ENCODE assay signal across 32 mouse cellular contexts in the genomic region with DNA sequence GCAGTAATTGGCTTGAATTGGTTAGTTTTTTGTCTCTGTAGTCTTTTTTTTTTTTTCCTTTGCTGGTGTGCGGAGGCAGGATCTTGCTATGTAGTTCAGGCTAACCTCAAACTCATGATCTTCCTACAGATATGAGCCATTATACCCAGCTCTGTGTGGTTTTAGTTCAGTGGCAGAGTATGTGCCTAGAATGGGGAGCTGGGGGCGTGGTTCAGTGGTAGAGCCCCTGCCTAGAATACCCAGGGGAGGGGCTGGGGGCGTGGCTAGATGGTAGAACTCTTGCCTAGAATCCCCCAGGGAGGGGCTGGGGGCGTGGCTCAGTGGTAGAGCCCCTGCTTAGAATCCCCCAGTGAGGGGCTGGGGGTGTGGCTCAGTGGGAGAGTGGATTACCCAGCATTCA. TPM values are rescaled to one million over a fixed set of nuclear protein-coding genes. Genes with fewer than 3 reads are reported as not detected.
DNase-seq lines count a peak whose midpoint lies in the region; TF ChIP-seq lines count a peak whose summit lies in the region.
"Had no signal": no experiment of that assay in that cellular context is flagged by ENCODE, and none has a peak within 500 bp of the region (broad histone marks: within the 10 kb centered on the region; RNA-seq: fewer than 3 reads in every experiment).

No protein-coding gene starts in this region.

- H3K9me3 ChIP-seq in MEL (replicated peaks; ENCODE audit: insufficient read depth, low read length), result no peaks in the 10 kb centered on the region
- H3K9me3 ChIP-seq: embryonic facial prominence, embryonic 12.5 days; forebrain, embryonic 10.5 days; forebrain, embryonic 15.5 days; heart, embryonic 10.5 days; heart, embryonic 15.5 days; hindbrain, embryonic 13.5 days; midbrain, embryonic 13.5 days had no signal

- peaks cover 0 to 9% of the 10 kb centered on the region in 2 experiments; a peak in 2 of 4 replicates for H3K4me1 ChIP-seq in MEL (ENCODE audit: control insufficient read depth in 1 of 2, insufficient read depth in 2 of 2, low read length in 2 of 2)

- no peaks in the 10 kb centered on the region for H3K79me2 ChIP-seq in MEL (ENCODE audit: control insufficient read depth, insufficient read depth, low read length, poor library complexity)

- no peak overlapping the region for H3K4me3 ChIP-seq in MEL (ENCODE audit: control insufficient read depth in 1 of 2, insufficient read depth in 1 of 2, low read depth in 2 of 2, low read length in 2 of 2)
- H3K4me3 ChIP-seq: embryonic facial prominence, embryonic 12.5 days; forebrain, embryonic 10.5 days; forebrain, embryonic 15.5 days; heart, embryonic 10.5 days; heart, embryonic 15.5 days; hindbrain, embryonic 13.5 days; midbrain, embryonic 13.5 days had no signal

- H3K27me3 ChIP-seq in MEL (ENCODE audit: control insufficient read depth in 1 of 2, insufficient read depth in 2 of 2, low read length in 2 of 2), result no peaks in the 10 kb centered on the region; a peak in 1 of 4 replicates
- H3K27me3 ChIP-seq: embryonic facial prominence, embryonic 12.5 days; forebrain, embryonic 15.5 days; heart, embryonic 15.5 days had no signal

- H3K9ac ChIP-seq in MEL (ENCODE audit: control insufficient read depth, low read depth, low read length, poor library complexity, severe bottlenecking), result no peak overlapping the region
- H3K9ac ChIP-seq: embryonic facial prominence, embryonic 12.5 days; forebrain, embryonic 15.5 days; heart, embryonic 15.5 days; hindbrain, embryonic 13.5 days; liver, embryonic 14.5 days; midbrain, embryonic 13.5 days had no signal

- H3K27ac ChIP-seq in MEL (ENCODE audit: control insufficient read depth, low read depth, low read length), result no peak overlapping the region
- H3K27ac ChIP-seq: embryonic facial prominence, embryonic 12.5 days; forebrain, embryonic 10.5 days; forebrain, embryonic 15.5 days; heart, embryonic 10.5 days; heart, embryonic 15.5 days; hindbrain, embryonic 13.5 days; liver, embryonic 14.5 days; macrophage; midbrain, embryonic 13.5 days had no signal

- no peak for TF ChIP-seq POLR2A in MEL (IDR thresholded peaks at IDR 0.05; ENCODE audit: control insufficient read depth in 1 of 2, insufficient read depth in 1 of 2, low read depth in 1 of 2, low read length in 2 of 2, poor library complexity in 1 of 2)

- peak; percentile 78 for DNase-seq in CD4-positive helper T cell, adult 2 months (ENCODE audit: low read depth, low spot score)
- peak; percentile 48 for DNase-seq in MEL (ENCODE audit: low read depth, low spot score)
- peak; percentile 72 for DNase-seq in induced T-regulatory cell, adult 2 months (ENCODE audit: low read depth)
- peak; percentile 48 for DNase-seq in thymus, postnatal 4 days
- no peak for DNase-seq in embryo, embryonic 9.5 days (ENCODE audit: extremely low spot score)
- no peak for DNase-seq in right cerebral cortex, adult 2 months (ENCODE audit: low spot score in 2 of 2)
- DNase-seq: adrenal gland, postnatal 36 days; cerebellum, adult 2 months; cerebellum, postnatal 14 days; gastrocnemius, postnatal 25 days; heart, adult 11 months; heart, postnatal 36 days; kidney, adult 9 months; kidney, postnatal 10 days; layer of hippocampus, postnatal 36 days; liver; lung, adult 2 months; lung, postnatal 10 days; spleen, adult 18-20 months had no signal

- no peak for TF ChIP-seq RAD21 in MEL (IDR thresholded peaks at IDR 0.05; ENCODE audit: low read depth, low read length)

- TF ChIP-seq EP300 in MEL (IDR thresholded peaks at IDR 0.05; ENCODE audit: low read depth in 1 of 2, low read length in 2 of 2), result no peak

- H3K36me3 ChIP-seq in MEL (ENCODE audit: control insufficient read depth in 1 of 2, insufficient read depth in 2 of 2, low read length in 2 of 2), result 0 out of 4 replicates have a peak, but pooled peaks cover 0 to 2% of the 10 kb centered on the region in 2 experiments
- H3K36me3 ChIP-seq: embryonic facial prominence, embryonic 12.5 days; forebrain, embryonic 10.5 days; forebrain, embryonic 15.5 days; heart, embryonic 15.5 days; hindbrain, embryonic 13.5 days; midbrain, embryonic 13.5 days had no signal

- TF ChIP-seq CTCF in MEL (IDR thresholded peaks at IDR 0.05 in 2 of 3, conservative IDR thresholded peaks at IDR 0.05 in 1 of 3; ENCODE audit: control insufficient read depth in 1 of 3, insufficient read depth in 1 of 3, low read depth in 2 of 3, low read length in 3 of 3, poor library complexity in 1 of 3, severe bottlenecking in 1 of 3), result no peak

TF ChIP-seq in MEL, 35 proteins besides CTCF, POLR2A, EP300 and RAD21:
- TF ChIP-seq CHD1 (IDR thresholded peaks at IDR 0.05; ENCODE audit: low read depth, low read length) (no peak), ZNF384 (IDR thresholded peaks at IDR 0.05; ENCODE audit: low read depth, low read length) (0 out of 2 replicates have a peak, but pooled peaks have one; percentile 35)

RNA-seq across cellular contexts. Expression of gene Serpine1, which starts 3.4 kb away (rescaled TPM):
- 0.04 and 0.13 TPM in 2 replicates for total RNA-seq in MEL (2012; rRNA removed)
- under 1 TPM in 1 of 2 experiments, not detected in 1; 0.11 TPM for polyA plus RNA-seq in MEL (2012; ENCODE audit: insufficient read depth in 1 of 2, insufficient read length in 2 of 2, low read depth in 1 of 2, low replicate concordance in 2 of 2, missing spikeins in 1 of 2)
- total RNA-seq: neutrophil, adult 5-6 weeks had no signal
- polyA plus RNA-seq: neural tube, embryonic 11.5 days had no signal

RNA-seq across cellular contexts. Expression of gene Ap1s1, which starts 22.8 kb away (rescaled TPM):
- total RNA-seq in MEL (2012; rRNA removed), result 137 and 154 TPM in 2 replicates
- polyA plus RNA-seq in MEL (2012; ENCODE audit: insufficient read depth in 1 of 2, insufficient read length in 2 of 2, low read depth in 1 of 2, low replicate concordance in 2 of 2, missing spikeins in 1 of 2), result 100 to 1,000 TPM; 211 to 218 TPM

RNA-seq across cellular contexts. Expression of gene Vgf, which starts 42.5 kb away (rescaled TPM):
- total RNA-seq in MEL (2012; rRNA removed), result 0.42 and 0.52 TPM in 2 replicates
- polyA plus RNA-seq in MEL (2012; ENCODE audit: insufficient read depth in 1 of 2, insufficient read length in 2 of 2, low read depth in 1 of 2, low replicate concordance in 2 of 2, missing spikeins in 1 of 2), result 1 to 10 TPM in 1 of 2 experiments, not detected in 1; 1.4 TPM
- total RNA-seq: gastrocnemius, adult 18-20 months; gastrocnemius, postnatal 25 days; neutrophil, adult 5-6 weeks had no signal
- polyA plus RNA-seq: heart, embryonic 10.5 days; heart, embryonic 15.5 days; limb, embryonic 11.5 days; lung, adult 2 months; macrophage had no signal

RNA-seq across cellular contexts. Expression of gene Trim56, which starts 47.3 kb away (rescaled TPM):
- total RNA-seq in MEL (2012; rRNA removed), result 19.7 and 21.8 TPM in 2 replicates
- polyA plus RNA-seq in MEL (2012; ENCODE audit: insufficient read depth in 1 of 2, insufficient read length in 2 of 2, low read depth in 1 of 2, low replicate concordance in 2 of 2, missing spikeins in 1 of 2), result 10 to 100 TPM; 22.8 to 75.8 TPM

Comparison
In these comparisons a context has a peak if more than half of its experiments do, and no peak if none do; other contexts are left out.
1. DNase-seq: peak in CD4-positive helper T cell, adult 2 months (single experiment), MEL (single experiment), induced T-regulatory cell, adult 2 months (single experiment) and thymus, postnatal 4 days (single experiment); none in embryo, embryonic 9.5 days (single experiment) and right cerebral cortex, adult 2 months (0 of 2).